Mouse (Mus musculus) left cerebral cortex, adult 2 months (tissue): ENCODE data around the gene Ficd. TPM values are rescaled to one million over a fixed set of nuclear protein-coding genes. Genes with fewer than 3 reads are reported as not detected.
"Not testable (repeated sequence)": the region's sequence is repeated elsewhere in the genome, so short reads cannot be mapped to it uniquely, and the experiment has no call there.

Experiments used
- DNase-seq, 2 experiments: peaks; one replicate each; pipeline ENCODE4 v3.0.0; 2021 to 2022; ENCODE audit warnings: low spot score in 2 of 2, mixed read lengths in 1 of 2; ENCODE audit errors: extremely low spot score in 1 of 2
- H3K27ac ChIP-seq: fragments of 200-600 bp; 2 replicates; pipeline ENCODE4 v1.8.1; 2022
- H3K4me3 ChIP-seq: fragments of 200-600 bp; 2 replicates; pipeline ENCODE4 v1.8.1; 2022
- CTCF ChIP-seq: fragments of 200-600 bp; IDR thresholded peaks from 2 replicates; pipeline ENCODE4 v1.8.1; 2022; ENCODE audit warnings: antibody characterized with exemption, mild to moderate bottlenecking, moderate library complexity
- intact Hi-C: fragments of 180-260 bp; cut with DNase I; formaldehyde crosslinking; loops from one replicate; pipeline ENCODE4 v1.15.1; 2025
- total RNA-seq, 2 experiments: library from RNA; stranded (reverse); gene quantifications; 2 replicates each; pipeline ENCODE4 v1.2.3; 2021

Ficd gene
- total RNA-seq, 2 experiments from 2014 or later, result 11.1 to 11.3 TPM

DNA sequence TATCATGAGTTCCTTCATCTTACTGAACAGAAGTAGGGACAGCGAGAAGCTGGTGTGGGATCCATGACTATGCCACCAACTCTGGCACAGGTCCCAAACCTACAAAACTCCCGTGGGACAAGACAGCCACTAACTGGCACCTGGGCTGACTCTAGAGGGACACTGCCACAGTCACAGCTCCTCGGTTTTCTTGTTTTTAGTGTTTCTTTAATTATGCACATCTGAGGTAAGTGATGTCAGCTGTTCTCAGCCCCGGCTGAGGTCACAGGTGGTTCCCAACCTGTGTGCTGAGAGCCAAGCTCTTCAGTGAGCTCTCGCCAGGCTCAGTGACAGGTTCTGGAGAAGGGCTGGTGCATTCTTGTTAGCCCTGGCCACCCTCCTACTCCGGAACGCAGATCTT is 28.8 kb downstream of the Ficd start:
- intact Hi-C loops, result no loop called here
- Histone ChIP-seq H3K4me3 (no peak overlapping the region), H3K27ac (no peak overlapping the region)
- no peak for TF ChIP-seq CTCF
- no peak for DNase-seq

DNA sequence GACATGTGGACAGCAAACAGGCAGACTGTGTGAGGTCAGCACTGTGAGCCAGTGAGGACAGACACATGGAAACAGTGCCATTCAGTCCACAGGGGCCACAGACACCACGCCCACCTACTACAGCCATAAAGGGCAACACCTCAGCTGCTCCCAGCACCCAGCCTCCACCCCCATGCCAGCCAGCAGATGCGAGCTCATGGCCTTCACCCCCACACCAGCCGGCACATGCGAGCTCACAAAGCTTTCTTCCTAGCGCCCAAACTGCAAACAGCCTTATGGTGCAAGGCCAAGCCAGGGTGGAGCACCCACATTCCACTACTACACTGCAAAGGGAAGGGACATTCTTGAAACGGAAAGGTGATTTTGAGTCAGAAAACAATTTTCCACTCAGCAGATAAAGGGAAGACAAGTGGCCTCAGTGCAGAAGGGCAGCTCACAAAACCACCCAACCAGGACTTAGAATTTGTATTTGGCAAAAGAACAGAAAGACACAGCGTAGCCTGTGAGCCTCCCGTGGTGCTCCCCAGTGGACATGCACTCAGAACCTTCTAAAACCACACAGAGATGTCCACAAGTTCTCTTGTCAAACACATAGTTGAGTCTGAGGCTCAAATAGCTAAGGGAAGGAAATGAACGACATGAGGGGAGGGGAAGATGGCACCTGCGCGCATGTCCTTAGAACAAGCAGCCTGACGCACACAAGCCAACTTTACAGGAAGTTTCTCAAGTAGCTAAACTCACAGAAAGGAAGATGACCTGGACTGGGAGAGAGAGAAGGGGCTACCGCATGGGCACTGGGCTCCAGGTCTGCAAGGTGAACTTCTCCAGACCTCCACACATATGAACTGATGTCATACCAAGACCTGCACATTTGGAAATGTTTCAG is 30.3 kb downstream of the Ficd start:
- no peak overlapping the region for H3K4me3 ChIP-seq
- intact Hi-C loops, result no loop called here
- DNase-seq, result no peak
- TF ChIP-seq CTCF, result no peak
- no peak overlapping the region for H3K27ac ChIP-seq

DNA sequence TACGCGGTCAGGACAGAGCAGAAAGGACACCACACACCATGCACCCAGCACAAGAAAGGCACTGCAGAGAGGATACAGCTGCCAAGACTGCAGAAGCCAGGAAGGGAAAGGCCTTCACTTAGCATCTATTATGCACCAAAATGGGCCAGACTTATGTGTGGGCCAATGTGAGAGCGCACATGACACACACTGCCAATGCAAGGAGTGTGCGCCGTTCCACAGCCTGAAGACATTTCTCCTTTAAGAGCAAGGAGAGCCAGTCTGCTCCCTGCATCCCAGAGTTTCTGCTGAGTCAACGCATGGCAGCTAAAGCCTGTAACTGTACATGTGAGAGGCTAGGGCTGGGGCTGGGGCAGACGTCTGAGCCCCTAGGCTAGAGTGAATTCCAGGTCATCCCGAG is 33.2 kb downstream of the Ficd start:
- no peak for TF ChIP-seq CTCF
- H3K27ac ChIP-seq, result peak overlapping the region; percentile 30; the same call in 1 of the 2 replicates
- intact Hi-C loops, result no loop called here
- no peak overlapping the region for H3K4me3 ChIP-seq
- no peak for DNase-seq

DNA sequence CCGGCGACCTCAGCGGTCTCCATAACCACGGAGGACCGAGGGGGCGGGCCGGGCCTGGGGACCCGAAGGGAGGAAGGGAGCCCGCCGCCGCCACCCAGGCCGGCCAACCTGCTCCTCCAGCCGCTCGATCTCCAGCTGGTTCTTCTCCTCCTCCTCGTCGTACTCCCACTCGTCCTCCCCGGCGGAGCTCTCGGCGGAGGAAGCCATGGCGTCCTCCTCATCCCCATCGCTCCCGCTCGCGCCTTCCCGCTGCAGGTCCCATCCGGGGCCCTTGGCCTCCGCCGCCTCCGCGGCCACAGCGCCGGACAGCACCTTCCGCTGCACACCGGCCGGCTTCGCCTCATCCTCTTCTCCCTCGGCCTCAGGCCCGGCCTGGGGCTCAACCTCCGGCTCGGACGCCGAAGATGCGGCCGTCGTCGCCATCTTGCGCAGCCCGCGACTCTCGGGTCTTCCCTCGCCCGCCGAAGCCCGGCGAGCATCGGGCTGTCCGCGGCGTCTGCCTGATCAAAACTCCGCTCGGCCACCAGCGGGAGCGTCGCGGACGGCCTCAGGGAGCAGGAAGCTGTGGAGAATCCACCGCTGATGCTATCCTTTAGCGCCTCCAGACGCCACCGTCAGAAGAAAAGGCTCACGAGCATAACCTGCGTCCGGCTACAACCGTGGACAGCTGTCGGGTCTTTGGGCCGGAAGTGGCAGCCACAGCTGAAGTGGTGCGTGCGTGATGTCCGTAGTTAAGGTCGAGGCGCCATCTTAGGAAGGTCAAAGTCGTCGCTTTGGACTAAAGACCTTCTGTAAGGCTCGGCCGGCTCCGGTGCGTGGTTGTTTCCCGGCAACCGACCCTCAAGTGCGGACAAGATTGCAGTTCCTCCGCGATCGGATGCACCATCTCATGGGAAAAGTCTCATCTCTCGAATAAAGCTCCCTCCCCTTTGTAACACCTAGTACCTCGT is 35.9 kb downstream of the Ficd start:
- peak overlapping the region; percentile 99 for H3K4me3 ChIP-seq
- TF ChIP-seq CTCF, result no peak
- intact Hi-C loops, result loop anchor here (2.0 kb wide), 3 partner anchors 35 to 183 kb away; no protein-coding TSS in a partner anchor
- peak; percentile 80 to 82 for DNase-seq
- H3K27ac ChIP-seq, result peak overlapping the region; percentile 100

DNA sequence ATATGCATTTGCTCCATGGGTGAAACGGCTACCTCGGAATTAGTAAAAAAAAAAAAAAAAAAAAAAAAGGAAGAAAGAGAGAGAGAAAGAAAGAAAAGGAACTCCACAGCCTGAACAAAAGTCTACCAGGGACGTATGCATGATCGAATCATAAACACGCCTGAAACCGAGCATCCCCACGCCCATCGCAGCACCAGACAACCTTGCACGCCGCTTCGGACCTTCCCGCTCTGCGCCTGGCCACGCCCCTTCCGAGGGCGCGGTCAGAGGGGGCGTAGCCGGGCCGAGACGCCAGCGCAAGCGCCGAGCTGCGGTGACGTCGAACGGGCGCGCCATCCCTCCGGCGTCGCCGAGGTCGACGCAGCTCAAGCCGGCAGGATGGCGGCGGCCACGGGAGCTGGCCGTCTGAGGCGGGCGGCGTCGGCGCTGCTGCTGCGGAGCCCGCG is 36.9 kb downstream of the Ficd start, which contains the start of the genes Sart3 and Iscu:
Gene Sart3 (minus strand): TSS at position 61 of the 446 bp plus-strand sequence.
Gene Iscu (plus strand): TSS at position 299 of the 446 bp plus-strand sequence.
- H3K4me3 ChIP-seq, result peak within 1 kb of the TSS; percentile 99
- intact Hi-C loops, result loop anchor here (2.0 kb wide), 2 partner anchors 174 to 182 kb away; no protein-coding TSS in a partner anchor

DNA sequence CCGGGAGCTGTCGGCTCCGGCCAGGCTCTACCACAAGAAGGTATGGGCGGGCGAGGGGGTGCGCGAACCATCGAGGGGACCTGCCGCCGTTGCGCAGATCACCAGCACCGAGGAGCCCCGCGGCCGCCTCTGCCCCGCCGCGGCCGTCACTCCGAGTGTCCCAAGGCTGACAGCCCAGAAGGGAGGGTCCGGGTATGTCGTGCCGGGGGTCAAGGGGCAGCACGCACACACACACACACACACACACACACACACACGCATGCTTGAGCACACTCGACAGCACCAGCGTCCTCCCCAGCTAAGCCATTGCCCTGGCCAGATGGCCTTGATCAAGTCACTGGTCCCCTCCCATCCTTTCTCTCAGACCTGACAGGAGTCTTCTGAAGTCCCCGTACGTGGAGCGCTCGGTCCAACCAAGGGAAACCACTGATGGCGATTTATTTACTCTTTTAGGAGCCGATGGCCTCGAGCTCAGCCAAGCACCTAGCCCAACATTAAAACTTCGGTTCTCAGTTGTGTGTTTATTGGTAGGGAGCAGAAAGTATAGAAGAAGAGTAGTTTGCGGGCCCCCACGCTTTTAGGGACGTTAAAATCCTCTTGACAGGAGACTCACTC is 37.4 kb downstream of the Ficd start:
- H3K27ac ChIP-seq, result peak overlapping the region; percentile 77
- H3K4me3 ChIP-seq, result peak overlapping the region; percentile 99
- no peak for DNase-seq
- intact Hi-C loops, result loop anchor here (1.0 to 2.0 kb wide), 4 partner anchors 42 to 182 kb away; no protein-coding TSS in a partner anchor
- TF ChIP-seq CTCF, result no peak

More for the DNA sequence above, 36.9 kb downstream of the Ficd start, which contains the start of the genes Sart3 and Iscu:
- DNase-seq, result peak; percentile 96 to 97
- peak within 1 kb of the TSS; percentile 100 for H3K27ac ChIP-seq
- TF ChIP-seq CTCF, result no peak

DNA sequence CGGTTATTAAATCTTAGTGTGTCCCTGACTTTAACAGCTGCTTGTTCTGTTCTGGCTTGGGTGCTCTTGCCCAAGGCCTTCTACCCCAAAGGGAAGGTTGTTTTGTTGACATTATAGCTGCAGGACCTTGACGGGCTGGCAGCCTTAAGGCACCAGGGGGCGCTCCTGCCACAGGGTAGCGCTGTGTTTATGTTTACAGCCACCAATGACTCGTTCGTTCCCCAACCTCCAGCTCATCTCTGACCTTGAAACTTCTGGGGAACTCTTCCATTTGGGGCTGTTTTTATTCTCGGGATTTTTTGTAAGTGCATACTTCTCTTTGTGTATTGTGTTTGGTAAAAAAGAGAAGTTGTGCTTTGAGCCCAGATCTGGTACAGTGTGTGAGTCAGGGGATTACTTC is 38.1 kb downstream of the Ficd start:
- peak overlapping the region; percentile 16; the same call in 1 of the 2 replicates for H3K27ac ChIP-seq
- intact Hi-C loops, result loop anchor here (1.0 to 2.0 kb wide), 4 partner anchors 42 to 181 kb away; no protein-coding TSS in a partner anchor
- TF ChIP-seq CTCF, result peak; percentile 94

DNA sequence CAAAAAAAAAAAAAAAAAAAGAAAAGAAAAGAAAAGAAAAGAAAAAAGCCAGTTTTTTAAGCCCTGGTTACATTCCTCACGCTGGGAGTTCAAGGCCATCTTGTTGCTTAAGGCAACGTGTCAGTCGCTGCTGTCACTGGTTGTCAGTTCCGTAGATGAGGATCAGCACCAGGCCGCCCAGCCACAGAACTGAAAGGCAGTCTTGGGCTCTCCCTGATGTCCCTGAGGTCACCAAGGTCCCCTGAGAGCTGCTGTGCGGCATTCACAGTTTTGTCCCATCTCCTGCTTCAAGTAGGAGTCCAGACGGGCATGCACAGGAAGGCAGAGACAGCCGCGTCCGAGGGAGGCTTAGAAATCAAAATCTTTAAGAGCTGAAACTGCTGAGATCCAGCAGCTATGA is 40.0 kb downstream of the Ficd start:
- intact Hi-C loops, result no loop called here

More for the DNA sequence above, 38.1 kb downstream of the Ficd start:
- H3K4me3 ChIP-seq, result peak overlapping the region; percentile 99
- peak; percentile 83 to 84 for DNase-seq

DNA sequence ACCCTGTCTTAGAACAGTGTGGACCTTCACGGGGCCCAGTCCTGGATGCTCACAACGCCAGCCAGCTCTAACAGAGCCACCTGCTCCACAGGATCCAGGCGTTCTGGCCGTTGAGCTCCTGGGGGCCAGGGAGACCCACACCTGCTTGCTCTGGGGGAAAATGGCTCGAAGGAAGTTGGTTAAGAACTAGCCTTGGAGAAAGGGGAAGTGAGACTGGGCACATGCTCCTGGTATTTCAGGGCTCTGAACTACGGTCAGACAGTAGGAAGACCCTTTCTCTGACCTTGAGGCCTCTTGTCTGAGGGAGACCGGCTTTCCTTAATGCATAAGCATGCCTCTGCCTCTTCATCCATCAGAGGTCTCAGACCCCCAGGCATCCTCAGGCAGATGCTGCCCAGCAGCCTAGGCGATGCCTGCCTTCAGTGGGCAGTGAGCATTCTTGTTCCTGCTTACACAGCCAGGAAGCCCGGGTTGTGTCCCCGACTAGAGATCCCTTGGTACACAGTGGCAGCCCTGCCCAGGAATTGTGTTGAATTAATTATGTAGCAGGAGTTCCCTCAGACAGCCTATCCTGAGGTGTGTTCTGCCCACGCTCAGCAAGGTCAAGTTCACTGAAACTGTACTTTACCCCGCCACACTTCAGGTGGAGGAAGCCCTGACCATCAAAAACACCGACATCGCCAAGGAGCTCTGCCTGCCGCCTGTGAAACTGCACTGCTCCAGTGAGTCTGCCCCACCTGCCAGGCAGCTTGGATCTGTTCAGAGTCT is 40.7 kb downstream of the Ficd start:
- peak overlapping the region; percentile 34; the same call in 1 of the 2 replicates for H3K27ac ChIP-seq
- no peak overlapping the region for H3K4me3 ChIP-seq
- TF ChIP-seq CTCF, result no peak
- DNase-seq, result no peak
- intact Hi-C loops, result no loop called here

More for the DNA sequence above, 40.0 kb downstream of the Ficd start:
- Histone ChIP-seq H3K4me3 (no peak overlapping the region), H3K27ac (peak overlapping the region; percentile 5; the same call in 1 of the 2 replicates)
- no peak for DNase-seq
- TF ChIP-seq CTCF, result no peak

DNA sequence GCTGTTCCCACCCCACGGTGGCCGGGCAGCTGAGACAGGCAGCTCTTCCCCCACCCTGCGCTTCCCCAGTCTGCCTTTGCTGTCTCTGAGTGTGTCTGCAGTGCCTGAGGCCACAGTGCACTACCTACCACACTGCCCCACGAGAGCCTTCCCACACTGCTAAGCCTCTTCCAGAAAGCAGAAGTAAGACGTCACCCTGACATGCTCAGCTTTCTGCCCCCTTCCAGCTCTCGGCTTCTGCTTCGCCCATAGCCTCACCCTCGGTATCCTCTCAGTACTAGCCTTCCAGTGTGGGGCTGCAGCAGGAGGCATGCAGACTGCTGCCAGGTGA is 41.3 kb downstream of the Ficd start:
- peak overlapping the region; percentile 34; the same call in 1 of the 2 replicates for H3K27ac ChIP-seq
- no peak for DNase-seq
- no peak overlapping the region for H3K4me3 ChIP-seq
- intact Hi-C loops, result no loop called here
- TF ChIP-seq CTCF, result no peak

DNA sequence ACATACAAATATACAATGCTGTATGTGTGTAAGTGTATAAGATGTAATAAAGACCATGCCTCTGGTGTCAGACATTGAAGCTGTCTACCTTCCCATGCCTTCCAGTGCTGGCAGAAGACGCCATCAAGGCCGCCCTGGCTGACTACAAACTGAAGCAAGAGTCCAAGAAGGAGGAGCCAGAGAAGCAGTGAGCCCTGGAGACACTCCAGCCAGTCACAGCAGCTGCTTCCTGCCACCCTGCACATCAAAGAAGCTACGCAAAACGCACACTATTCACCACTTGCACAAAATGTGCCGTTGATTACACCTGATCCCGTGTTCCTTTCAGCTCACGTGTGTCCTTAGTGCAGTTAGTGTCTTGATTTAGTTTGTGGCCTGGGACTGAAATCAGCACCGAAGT is 42.1 kb downstream of the Ficd start:
- intact Hi-C loops, H3K27ac ChIP-seq, H3K4me3 ChIP-seq, DNase-seq: not testable (repeated sequence)
